Mouse (Mus musculus) cortical plate, adult 2 months (tissue): Measurements from ENCODE around the gene Hmgn1. TPM values are rescaled to one million over a fixed set of nuclear protein-coding genes. Genes with fewer than 3 reads are reported as not detected.
A peak's percentile ranks its signal among the peaks of the same experiment; 100 is the strongest.
"Not testable (repeated sequence)": the region's sequence is repeated elsewhere in the genome, so short reads cannot be mapped to it uniquely, and the experiment has no call there.

Experiments
- H3K27ac ChIP-seq: fragments of 200-500 bp; 2 replicates; pipeline ENCODE4 v1.5.1; 2012; ENCODE audit warnings: low read length, control low read depth, inconsistent platforms; ENCODE audit not compliant: insufficient read depth
- H3K4me1 ChIP-seq: fragments of 200-500 bp; 2 replicates; pipeline ENCODE4 v1.6.1; 2011; ENCODE audit warnings: low read length; ENCODE audit not compliant: control insufficient read depth, insufficient read depth
- H3K4me3 ChIP-seq: fragments of 200-500 bp; 2 replicates; pipeline ENCODE4 v1.5.1; 2011; ENCODE audit warnings: mild to moderate bottlenecking, low read length, control low read depth; ENCODE audit not compliant: insufficient read depth
- CTCF ChIP-seq: fragments of 200-500 bp; IDR thresholded peaks from 2 replicates; pipeline ENCODE4 v1.5.1; 2011; ENCODE audit warnings: mild to moderate bottlenecking, control low read depth, low read length; ENCODE audit not compliant: insufficient read depth; ENCODE audit errors: extremely low read depth
- POLR2A ChIP-seq: fragments of 200-500 bp; IDR thresholded peaks from 2 replicates; pipeline ENCODE4 v1.6.1; 2011; ENCODE audit warnings: mild to moderate bottlenecking, low read length, control low read depth; ENCODE audit not compliant: insufficient read depth; ENCODE audit errors: extremely low read depth
- polyA plus RNA-seq: library from polyadenylated mRNA; depleted of rRNA; stranded (reverse); fragments of >200 nt; gene quantifications from 2 replicates; pipeline ENCODE4 v1.2.3, GENCODE M21; 2012

The Hmgn1 gene
- polyA plus RNA-seq, 1 experiment = 70.3 TPM

GRCm38 (mm10) chr16:96157171-96157570, 29.6 kb upstream of the Hmgn1 start:
- Histone ChIP-seq H3K27ac (no peak overlapping the region), H3K4me1 (peaks cover 5% of the 10 kb centered on the region), H3K4me3 (no peak overlapping the region)
- TF ChIP-seq POLR2A (peak; percentile 19; the same call in 1 of the 2 replicates), CTCF (no peak)

DNA sequence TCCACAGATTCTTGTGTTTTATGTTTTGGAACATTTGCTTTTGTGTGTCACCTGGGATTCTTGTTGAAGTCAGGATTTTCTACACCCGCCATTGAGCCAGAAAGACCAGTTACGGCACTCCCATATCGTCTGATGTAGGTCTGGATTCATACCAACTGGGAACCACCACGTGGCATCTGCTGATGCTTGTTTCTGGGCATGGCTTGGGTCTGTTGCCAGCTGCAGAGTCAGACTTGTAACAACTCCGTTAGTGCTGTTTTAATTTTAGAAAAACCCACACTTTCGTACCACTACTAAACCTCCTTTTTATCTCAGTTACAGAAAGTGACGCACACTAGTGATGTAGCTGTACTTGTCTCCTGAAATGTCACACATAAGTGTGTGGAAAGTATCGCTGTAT, 28.5 kb upstream of the Hmgn1 start:
- no peak overlapping the region for H3K4me3 ChIP-seq
- H3K4me1 ChIP-seq = peaks cover 5% of the 10 kb centered on the region
- TF ChIP-seq POLR2A = no peak
- no peak for TF ChIP-seq CTCF
- H3K27ac ChIP-seq = no peak overlapping the region

GRCm38 (mm10) chr16:96154476-96154875, 26.9 kb upstream of the Hmgn1 start:
- Histone ChIP-seq H3K4me1 (peaks cover 5% of the 10 kb centered on the region), H3K4me3 (no peak overlapping the region), H3K27ac (no peak overlapping the region)
- no peak for TF ChIP-seq CTCF
- TF ChIP-seq POLR2A = no peak

DNA sequence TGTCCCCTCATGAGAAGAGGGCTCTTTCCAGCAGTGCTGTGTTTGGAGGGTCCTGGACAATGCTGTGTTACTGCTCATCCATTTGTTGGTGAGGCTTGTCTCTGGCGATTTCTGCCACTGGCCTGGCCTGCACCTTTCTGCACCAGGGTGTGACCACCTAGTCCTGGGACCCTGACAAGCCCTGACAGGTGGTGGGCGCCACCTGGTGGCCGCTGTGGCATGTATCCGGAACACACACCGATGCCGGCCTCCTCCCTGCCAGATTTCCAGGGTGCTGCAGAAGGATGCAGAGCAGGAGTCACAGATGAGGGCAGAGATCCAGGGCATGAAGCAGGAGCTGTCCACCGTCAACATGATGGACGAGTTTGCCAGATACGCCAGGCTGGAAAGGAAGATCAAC, 24.0 kb upstream of the Hmgn1 start:
- Histone ChIP-seq H3K4me3 (no peak overlapping the region), H3K4me1 (peaks cover under 1% of the 10 kb centered on the region; the same call in 1 of the 2 replicates), H3K27ac (no peak overlapping the region)
- TF ChIP-seq CTCF (peak; percentile 72), POLR2A (no peak)

DNA sequence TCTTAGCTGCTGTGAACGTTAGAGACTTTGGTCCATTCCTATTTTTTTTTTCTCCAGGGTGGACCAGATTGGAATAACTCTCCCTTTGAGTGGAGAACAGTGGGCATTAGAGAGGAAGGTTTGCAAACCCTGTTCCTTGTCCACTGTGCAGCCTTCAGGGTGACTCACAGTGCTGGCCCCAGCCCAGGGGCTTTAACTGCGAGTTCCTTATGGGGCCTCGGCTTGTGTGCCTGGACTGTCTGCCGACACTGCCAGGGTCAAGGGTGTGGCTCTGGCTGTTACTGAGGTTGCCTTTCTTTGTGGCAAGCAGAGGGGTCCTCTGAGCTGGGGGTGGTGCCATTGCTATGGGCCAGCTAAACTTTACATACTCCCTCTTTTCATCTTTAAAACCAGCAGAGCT, 23.5 kb upstream of the Hmgn1 start:
- TF ChIP-seq CTCF (no peak), POLR2A (no peak)
- no peak overlapping the region for H3K27ac ChIP-seq
- H3K4me1 ChIP-seq = peaks cover 3% of the 10 kb centered on the region; the same call in 1 of the 2 replicates
- no peak overlapping the region for H3K4me3 ChIP-seq

GRCm38 (mm10) chr16:96149311-96149710, 21.8 kb upstream of the Hmgn1 start:
- Histone ChIP-seq H3K4me1 (peaks cover 3% of the 10 kb centered on the region; the same call in 1 of the 2 replicates), H3K27ac (no peak overlapping the region), H3K4me3 (no peak overlapping the region)
- TF ChIP-seq POLR2A (no peak), CTCF (no peak)

GRCm38 (mm10) chr16:96148834-96149233, 21.3 kb upstream of the Hmgn1 start:
- TF ChIP-seq POLR2A (no peak), CTCF (no peak)
- no peak overlapping the region for H3K4me3 ChIP-seq
- peaks cover 3% of the 10 kb centered on the region; the same call in 1 of the 2 replicates for H3K4me1 ChIP-seq
- no peak overlapping the region for H3K27ac ChIP-seq

- Histone ChIP-seq H3K27ac (no peak overlapping the region), H3K4me1 (peaks cover 3% of the 10 kb centered on the region; the same call in 1 of the 2 replicates), H3K4me3 (peak overlapping the region; percentile 64)
- TF ChIP-seq POLR2A (no peak), CTCF (no peak)
These were observed 18.3 kb upstream of the Hmgn1 start for GRCm38 (mm10) chr16:96145814-96146213.

DNA sequence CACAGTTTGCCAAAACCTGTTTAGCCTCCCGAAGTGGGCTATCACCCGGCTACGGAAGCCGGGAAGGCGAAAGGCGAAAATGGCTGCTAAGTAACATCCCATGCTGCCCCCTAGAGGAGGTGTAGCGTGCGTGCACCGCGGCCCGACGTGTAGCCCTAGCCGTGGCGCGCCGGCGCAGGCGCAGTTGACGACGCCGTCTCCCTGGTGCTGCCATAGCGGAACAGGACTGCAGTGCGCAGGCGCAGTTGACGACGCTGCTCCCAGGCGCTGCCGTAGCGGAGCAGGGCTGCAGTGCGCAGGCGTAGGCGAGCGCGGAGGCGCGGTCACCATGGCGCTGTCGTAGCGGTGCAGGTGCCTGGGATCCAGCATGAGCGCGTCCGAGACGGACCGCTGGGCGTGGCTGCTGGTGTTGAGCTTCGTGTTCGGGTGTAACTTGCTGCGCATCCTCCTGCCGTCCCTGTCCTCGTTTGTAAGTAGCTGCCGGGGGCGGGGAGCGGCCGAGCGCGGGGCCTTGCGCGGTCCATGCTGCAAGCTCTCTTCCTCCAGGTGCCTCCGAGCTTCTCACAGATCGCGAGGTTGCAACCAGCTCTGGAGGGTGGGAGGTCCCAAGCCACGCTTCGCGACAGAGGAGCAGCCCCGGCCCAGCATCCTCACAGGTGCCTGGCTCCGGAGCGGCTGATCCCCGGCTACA, 17.7 kb upstream of the Hmgn1 start, which contains the start of gene Wrb:
Wrb (plus strand) TSS at position 298 of the 691 bp plus-strand sequence.
- Histone ChIP-seq H3K4me3 (peak within 1 kb of the TSS; percentile 64), H3K4me1 (peaks cover 3% of the 10 kb centered on the region; the same call in 1 of the 2 replicates), H3K27ac (no peak within 1 kb of the TSS)
- TF ChIP-seq CTCF (peak; percentile 89), POLR2A (peak; percentile 78)

- H3K27ac ChIP-seq = not testable (repeated sequence)
- peak overlapping the region; percentile 64; the same call in 1 of the 2 replicates for H3K4me3 ChIP-seq
These were observed 17.2 kb upstream of the Hmgn1 start for GRCm38 (mm10) chr16:96144748-96145109.

DNA sequence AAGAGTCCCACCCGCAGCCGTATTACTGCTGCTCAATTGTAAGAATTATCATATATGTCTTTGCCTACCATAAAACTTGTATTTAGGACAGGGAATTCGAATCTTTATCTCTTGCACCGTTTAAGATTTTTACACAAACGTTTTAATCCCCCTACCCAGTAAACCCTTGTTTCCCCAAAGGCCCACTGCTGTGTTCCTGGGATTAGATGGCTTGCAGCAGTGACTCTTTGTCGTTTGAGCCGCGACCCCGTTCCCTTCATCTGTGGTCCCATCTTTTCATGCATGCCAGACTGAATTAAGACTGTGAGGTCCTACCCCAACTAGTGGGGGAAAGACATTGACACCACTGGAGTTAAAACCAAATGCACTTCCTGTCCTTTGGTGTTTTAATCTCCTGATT, 937 bp upstream of the Hmgn1 start:
- Histone ChIP-seq H3K4me1 (peaks cover 3% of the 10 kb centered on the region), H3K4me3 (peak overlapping the region; percentile 76), H3K27ac (peak overlapping the region; percentile 96)
- TF ChIP-seq CTCF (no peak), POLR2A (no peak)

More at GRCm38 (mm10) chr16:96144748-96145109, 17.2 kb upstream of the Hmgn1 start:
- not testable (repeated sequence) for H3K4me1 ChIP-seq
